Mouse (Mus musculus): Measurements from ENCODE around the gene Cdh5.
A peak's percentile ranks its signal among the peaks of the same experiment; 100 is the strongest.

DNA sequence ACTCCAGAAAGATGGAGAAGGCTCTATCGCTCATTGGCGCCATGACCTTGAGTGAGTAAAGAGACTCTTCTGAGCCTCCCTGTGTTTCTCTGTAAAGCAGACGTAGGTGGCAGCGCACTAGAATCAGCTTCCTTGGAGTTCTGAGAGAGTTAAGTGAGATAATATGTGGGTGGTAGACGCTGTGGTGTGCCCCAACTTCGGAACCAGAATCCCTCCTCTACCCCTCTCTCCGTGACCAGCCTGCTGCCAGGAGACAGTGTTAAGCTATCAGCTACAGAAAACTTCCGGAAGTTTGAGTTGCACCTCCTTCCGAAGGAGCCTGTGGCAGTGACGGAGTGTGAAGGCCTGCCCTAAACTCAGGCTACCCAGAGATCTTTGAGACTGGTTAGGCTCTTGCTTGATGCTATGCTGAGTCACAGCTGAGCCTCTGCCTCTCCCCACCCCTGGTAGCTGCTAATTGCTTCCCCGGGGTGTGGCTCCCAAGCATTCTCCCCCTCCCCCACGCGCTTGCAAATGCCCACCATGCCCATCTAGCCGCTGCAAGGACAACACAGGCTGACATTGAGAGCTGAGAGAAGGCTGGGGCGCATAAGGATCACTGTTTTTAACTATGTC lies 32.9 kb upstream of the Cdh5 start:
- 0 out of 2 replicates have a peak, but pooled peaks have one; percentile 34 for TF ChIP-seq EP300 (IDR thresholded peaks at IDR 0.05; ENCODE audit: insufficient read depth, low read depth, low read length)
- no peak for TF ChIP-seq POLR2A (IDR thresholded peaks at IDR 0.05; ENCODE audit: insufficient read depth, low read length)
- no peak for TF ChIP-seq CTCF (IDR thresholded peaks at IDR 0.05; ENCODE audit: low read depth, low read length)
